Comparison of ENCODE assay signal across 8 mouse cellular contexts in genomic region chr2:33402236-33402635, GRCm38 (mm10). TPM values are rescaled to one million over a fixed set of nuclear protein-coding genes. Genes with fewer than 3 reads are reported as not detected.
DNase-seq lines count a peak whose midpoint lies in the region; ATAC-seq and TF ChIP-seq lines count a peak whose summit lies in the region.

No protein-coding gene starts in this region.

- no peak overlapping the region for H3K27ac ChIP-seq in midbrain, embryonic 10.5 days (replicated peaks)
- no peak overlapping the region for H3K27ac ChIP-seq in midbrain, embryonic 15.5 days
- H3K27ac ChIP-seq in forebrain, embryonic 16.5 days (ENCODE audit: low read length): no peak overlapping the region
- H3K27ac ChIP-seq in intestine, embryonic 15.5 days: no peak overlapping the region
- H3K27ac ChIP-seq in limb, embryonic 14.5 days (replicated peaks; ENCODE audit: low read depth, low read length): no peak overlapping the region

- no peak for ATAC-seq in midbrain, embryonic 15.5 days (replicated peaks)
- 0 out of 2 replicates have a peak, but pooled peaks have one; percentile 47 for ATAC-seq in forebrain, embryonic 16.5 days
- 0 out of 2 replicates have a peak, but pooled peaks have one; percentile 21 for ATAC-seq in intestine, embryonic 15.5 days
- peak; percentile 37; the same call in 1 of the 2 replicates for ATAC-seq in limb, embryonic 14.5 days (ENCODE audit: low FRiP score, low read depth)

- peak; percentile 51 for DNase-seq in midbrain, embryonic 10.5 days (ENCODE audit: low spot score)
- DNase-seq in brain, adult 2 months (ENCODE audit: low read depth, low spot score): peak; percentile 84
- peak; percentile 43 for DNase-seq in limb, embryonic 14.5 days (ENCODE audit: low spot score)
- peak; percentile 49 for DNase-seq in ovary, postnatal 14 days (ENCODE audit: low spot score)
- peak; percentile 55 to 56 for DNase-seq in thymus, postnatal 36 days

- H3K27me3 ChIP-seq in midbrain, embryonic 10.5 days (ENCODE audit: low read depth, poor library complexity, severe bottlenecking): no peaks in the 10 kb centered on the region
- H3K27me3 ChIP-seq in midbrain, embryonic 15.5 days (replicated peaks): no peaks in the 10 kb centered on the region
- no peaks in the 10 kb centered on the region for H3K27me3 ChIP-seq in forebrain, embryonic 16.5 days (replicated peaks; ENCODE audit: control insufficient read depth, insufficient read depth, low read length)
- H3K27me3 ChIP-seq in intestine, embryonic 15.5 days (replicated peaks): no peaks in the 10 kb centered on the region
- H3K27me3 ChIP-seq in limb, embryonic 14.5 days (ENCODE audit: control insufficient read depth, insufficient read depth, low read length): no peaks in the 10 kb centered on the region

- WGBS in midbrain, embryonic 10.5 days: 39% methylated on average over 7 of the region's 7 CpGs
- WGBS in midbrain, embryonic 15.5 days: 29% methylated on average over 7 of the region's 7 CpGs
- WGBS in forebrain, embryonic 16.5 days: 37% methylated on average over 7 of the region's 7 CpGs
- WGBS in intestine, embryonic 15.5 days: 38% methylated on average over 7 of the region's 7 CpGs
- 37% methylated on average over 7 of the region's 7 CpGs for WGBS in limb, embryonic 14.5 days

- H3K4me2 ChIP-seq in midbrain, embryonic 15.5 days: no peak overlapping the region
- H3K4me2 ChIP-seq in forebrain, embryonic 16.5 days (ENCODE audit: low read length): no peak overlapping the region
- no peak overlapping the region for H3K4me2 ChIP-seq in intestine, embryonic 15.5 days (replicated peaks)
- no peak overlapping the region for H3K4me2 ChIP-seq in limb, embryonic 14.5 days (replicated peaks; ENCODE audit: low read depth, low read length, severe bottlenecking)

- no peak overlapping the region for H3K4me3 ChIP-seq in midbrain, embryonic 10.5 days
- H3K4me3 ChIP-seq in midbrain, embryonic 15.5 days: no peak overlapping the region
- no peak overlapping the region for H3K4me3 ChIP-seq in forebrain, embryonic 16.5 days (replicated peaks; ENCODE audit: low read length)
- no peak overlapping the region for H3K4me3 ChIP-seq in intestine, embryonic 15.5 days (replicated peaks)
- no peak overlapping the region for H3K4me3 ChIP-seq in limb, embryonic 14.5 days (replicated peaks; ENCODE audit: low read length)

- no peaks in the 10 kb centered on the region for H3K9me3 ChIP-seq in midbrain, embryonic 10.5 days (replicated peaks)
- H3K9me3 ChIP-seq in midbrain, embryonic 15.5 days: no peaks in the 10 kb centered on the region
- no peaks in the 10 kb centered on the region for H3K9me3 ChIP-seq in forebrain, embryonic 16.5 days (ENCODE audit: control insufficient read depth, low read length)
- H3K9me3 ChIP-seq in intestine, embryonic 15.5 days: no peaks in the 10 kb centered on the region
- H3K9me3 ChIP-seq in limb, embryonic 14.5 days (ENCODE audit: control insufficient read depth, low read length): no peaks in the 10 kb centered on the region

- H3K9ac ChIP-seq in midbrain, embryonic 15.5 days: no peak overlapping the region
- no peak overlapping the region for H3K9ac ChIP-seq in forebrain, embryonic 16.5 days (replicated peaks; ENCODE audit: low read depth, low read length)
- no peak overlapping the region for H3K9ac ChIP-seq in intestine, embryonic 15.5 days
- H3K9ac ChIP-seq in limb, embryonic 14.5 days (ENCODE audit: low read depth, low read length, severe bottlenecking): no peak overlapping the region

- no peaks in the 10 kb centered on the region for H3K4me1 ChIP-seq in midbrain, embryonic 10.5 days
- H3K4me1 ChIP-seq in midbrain, embryonic 15.5 days: no peaks in the 10 kb centered on the region
- H3K4me1 ChIP-seq in forebrain, embryonic 16.5 days (replicated peaks; ENCODE audit: control insufficient read depth, insufficient read depth, low read length): 0 out of 2 replicates have a peak, but pooled peaks cover 3% of the 10 kb centered on the region
- 0 out of 2 replicates have a peak, but pooled peaks cover 6% of the 10 kb centered on the region for H3K4me1 ChIP-seq in intestine, embryonic 15.5 days (replicated peaks)
- no peaks in the 10 kb centered on the region for H3K4me1 ChIP-seq in limb, embryonic 14.5 days (ENCODE audit: control insufficient read depth, insufficient read depth, low read length)

- H3K36me3 ChIP-seq in midbrain, embryonic 10.5 days: peaks cover 9% of the 10 kb centered on the region; the same call in 1 of the 2 replicates
- no peaks in the 10 kb centered on the region for H3K36me3 ChIP-seq in midbrain, embryonic 15.5 days (replicated peaks)
- H3K36me3 ChIP-seq in forebrain, embryonic 16.5 days (ENCODE audit: control insufficient read depth, insufficient read depth): no peaks in the 10 kb centered on the region
- H3K36me3 ChIP-seq in intestine, embryonic 15.5 days: no peaks in the 10 kb centered on the region
- H3K36me3 ChIP-seq in limb, embryonic 14.5 days (ENCODE audit: control insufficient read depth, insufficient read depth, low read length): peaks cover 10% of the 10 kb centered on the region

- TF ChIP-seq POLR2A in limb, embryonic 14.5 days (IDR thresholded peaks at IDR 0.05; ENCODE audit: borderline replicate concordance, extremely low read depth, insufficient read depth, insufficient read length): no peak

RNA-seq across cellular contexts. Expression of gene Zbtb34, which starts 28.9 kb away (rescaled TPM):
- polyA plus RNA-seq in midbrain, embryonic 10.5 days (2016; fragmentation: Nextera tagmentation; extraction: Ambion mirVana): 6.1 and 7.4 TPM in 2 replicates
- 7.7 and 8.7 TPM in 2 replicates for polyA plus RNA-seq in midbrain, embryonic 15.5 days (2015; fragmentation: Nextera tagmentation; extraction: Ambion mirVana)
- 9.0 and 10.1 TPM in 2 replicates for polyA plus RNA-seq in forebrain, embryonic 16.5 days (2015; fragmentation: Nextera tagmentation; extraction: Ambion mirVana)
- 4.5 and 4.8 TPM in 2 replicates for polyA plus RNA-seq in intestine, embryonic 15.5 days (2015; fragmentation: Nextera tagmentation; extraction: Ambion mirVana)
- 19.0 and 26.9 TPM in 2 replicates for polyA plus RNA-seq in limb, embryonic 14.5 days (2012; rRNA removed)
- polyA plus RNA-seq in limb, embryonic 14.5 days (2014; fragmentation: Nextera tagmentation; extraction: Ambion mirVana): 8.4 and 9.1 TPM in 2 replicates

RNA-seq across cellular contexts. Expression of gene Ralgps1, which starts 30.9 kb away (rescaled TPM):
- polyA plus RNA-seq in midbrain, embryonic 10.5 days (2016; fragmentation: Nextera tagmentation; extraction: Ambion mirVana): 6.9 and 11.4 TPM in 2 replicates
- polyA plus RNA-seq in midbrain, embryonic 15.5 days (2015; fragmentation: Nextera tagmentation; extraction: Ambion mirVana): 47.6 and 53.1 TPM in 2 replicates
- polyA plus RNA-seq in forebrain, embryonic 16.5 days (2015; fragmentation: Nextera tagmentation; extraction: Ambion mirVana): 44.8 and 50.4 TPM in 2 replicates
- 5.5 and 6.7 TPM in 2 replicates for polyA plus RNA-seq in intestine, embryonic 15.5 days (2015; fragmentation: Nextera tagmentation; extraction: Ambion mirVana)
- 5.4 and 6.4 TPM in 2 replicates for polyA plus RNA-seq in limb, embryonic 14.5 days (2012; rRNA removed)
- 3.5 and 4.7 TPM in 2 replicates for polyA plus RNA-seq in limb, embryonic 14.5 days (2014; fragmentation: Nextera tagmentation; extraction: Ambion mirVana)
